Mouse (Mus musculus) ES-Bruce4 (cell line): ENCODE results near the gene Tulp2.
A peak's percentile ranks its signal among the peaks of the same experiment; 100 is the strongest.

Experiments used
- CTCF ChIP-seq: IDR thresholded peaks from one replicate; pipeline ENCODE4 v1.8.1; 2011; ENCODE audit warnings: low read depth, low read length
- EP300 ChIP-seq: IDR thresholded peaks from 2 replicates; pipeline ENCODE4 v1.6.1; 2011; ENCODE audit warnings: low read depth, low read length; ENCODE audit not compliant: insufficient read depth
- POLR2A ChIP-seq: IDR thresholded peaks from one replicate; pipeline ENCODE4 v1.8.1; 2011; ENCODE audit warnings: low read length; ENCODE audit not compliant: insufficient read depth

DNA sequence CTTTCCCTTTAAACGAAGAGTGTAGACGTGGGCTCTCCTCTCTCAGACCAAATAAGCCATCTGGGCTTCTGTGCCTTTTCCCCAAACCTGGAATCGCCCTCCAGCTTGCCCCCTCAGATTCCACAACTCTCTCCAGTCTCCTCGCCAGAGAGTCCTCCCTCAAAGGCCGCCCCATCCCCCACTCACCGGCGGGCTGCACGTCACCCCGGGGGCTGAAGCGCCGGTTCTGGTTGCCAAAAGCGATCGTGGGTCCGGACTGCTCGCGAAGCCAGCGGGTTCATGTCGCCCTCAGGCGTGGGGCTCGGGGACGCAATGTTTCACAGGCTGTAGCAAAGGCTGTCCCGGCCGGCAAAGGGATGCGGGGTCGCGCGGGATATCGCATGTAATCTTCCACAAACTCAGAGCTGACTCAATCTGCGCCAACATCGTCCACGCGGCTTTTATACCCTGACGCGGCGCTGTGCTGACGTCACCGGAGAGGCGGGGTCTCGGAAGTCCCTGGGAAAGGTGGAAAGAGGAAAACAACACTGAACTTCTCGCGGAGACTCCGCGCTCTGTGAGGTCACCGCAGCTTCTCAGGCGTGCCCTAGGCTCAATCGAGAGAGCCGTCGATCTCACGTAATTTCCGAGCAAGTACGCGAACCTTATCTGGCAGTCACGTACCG is 44.3 kb downstream of the Tulp2 start, which contains the start of the genes Ppp1r15a and Plekha4:
- peak; percentile 96 for TF ChIP-seq POLR2A
- no peak for TF ChIP-seq CTCF
- TF ChIP-seq EP300 = no peak
